Mouse (Mus musculus) embryonic facial prominence, embryonic 12.5 days (tissue): ENCODE data around the gene Maml2. TPM values are rescaled to one million over a fixed set of nuclear protein-coding genes. Genes with fewer than 3 reads are reported as not detected.
"Not testable (repeated sequence)": the region's sequence is repeated elsewhere in the genome, so short reads cannot be mapped to it uniquely, and the experiment has no call there.

ENCODE experiments used
- ATAC-seq: fragments of 200-750 bp; cut with Nextera tagmentation; 2 replicates; pipeline ENCODE4 v1.8.0; 2017; ENCODE audit not compliant: insufficient number of reproducible peaks, insufficient read depth, low FRiP score, low TSS enrichment
- H3K27ac ChIP-seq: fragments of 300-500 bp; sonication (generic); 2 replicates; pipeline ENCODE4 v1.5.1; 2016; ENCODE audit warnings: mild to moderate bottlenecking
- H3K27me3 ChIP-seq: fragments of 300-500 bp; sonication (generic); 2 replicates; pipeline ENCODE4 v1.6.1; 2016; ENCODE audit warnings: mild to moderate bottlenecking, moderate library complexity
- H3K36me3 ChIP-seq: fragments of 300-500 bp; sonication (generic); 2 replicates; pipeline ENCODE4 v1.6.1; 2016; ENCODE audit warnings: mild to moderate bottlenecking
- H3K4me1 ChIP-seq: fragments of 300-500 bp; sonication (generic); 2 replicates; pipeline ENCODE4 v1.6.1; 2016
- H3K4me2 ChIP-seq: fragments of 300-500 bp; sonication (generic); replicated peaks from 2 replicates; pipeline ENCODE4 v1.6.1; 2016; ENCODE audit warnings: mild to moderate bottlenecking, moderate library complexity
- H3K4me3 ChIP-seq: fragments of 300-500 bp; sonication (generic); 2 replicates; pipeline ENCODE4 v1.5.1; 2016; ENCODE audit warnings: mild to moderate bottlenecking
- H3K9ac ChIP-seq: fragments of 300-500 bp; sonication (generic); 2 replicates; pipeline ENCODE4 v1.6.1; 2016; ENCODE audit warnings: mild to moderate bottlenecking, moderate library complexity
- H3K9me3 ChIP-seq: fragments of 300-500 bp; sonication (generic); 2 replicates; pipeline ENCODE4 v1.6.1; 2016; ENCODE audit warnings: mild to moderate bottlenecking, moderate library complexity
- WGBS: fragments of 180-500 bp; shearing (Covaris S2); methylation state at CpG from one replicate; pipeline ENCODE4 v1.1.7; 2016; 5-methylcytosine and 5-hydroxymethylcytosine counted together
- polyA plus RNA-seq: library from polyadenylated mRNA; unstranded; fragments of >200 nt; fragmentation: Nextera tagmentation; extraction: Ambion mirVana; gene quantifications from 2 replicates; pipeline ENCODE4 v1.2.1, GENCODE M21; 2016

Maml2 gene
- polyA plus RNA-seq, 1 experiment from 2014 or later: 13.6 TPM

GRCm38 (mm10) chr9:13694293-13694692 lies 396.5 kb downstream of the Maml2 start:
- no peak for ATAC-seq
- no peak overlapping the region for H3K9ac ChIP-seq
- 81% methylated on average over 5 of the region's 5 CpGs for WGBS
- no peak overlapping the region for H3K4me3 ChIP-seq
- H3K4me1 ChIP-seq: no peaks in the 10 kb centered on the region
- H3K36me3 ChIP-seq: no peaks in the 10 kb centered on the region
- H3K9me3 ChIP-seq: no peaks in the 10 kb centered on the region
- no peak overlapping the region for H3K27ac ChIP-seq
- no peaks in the 10 kb centered on the region for H3K27me3 ChIP-seq
- H3K4me2 ChIP-seq: no peak overlapping the region

GRCm38 (mm10) chr9:13697041-13697811 lies 399.5 kb downstream of the Maml2 start:
- Histone ChIP-seq H3K4me3 (no peak overlapping the region), H3K9ac (no peak overlapping the region), H3K36me3 (no peaks in the 10 kb centered on the region), H3K4me2 (no peak overlapping the region), H3K27ac (no peak overlapping the region), H3K9me3 (no peaks in the 10 kb centered on the region), H3K27me3 (no peaks in the 10 kb centered on the region), H3K4me1 (no peaks in the 10 kb centered on the region)
- WGBS: 71% methylated on average over 4 of the region's 4 CpGs
- no peak for ATAC-seq

GRCm38 (mm10) chr9:13697869-13698268 lies 400.1 kb downstream of the Maml2 start:
- WGBS: 85% methylated on average over 4 of the region's 4 CpGs
- Histone ChIP-seq H3K9me3 (no peaks in the 10 kb centered on the region), H3K27me3 (no peaks in the 10 kb centered on the region), H3K4me1 (no peaks in the 10 kb centered on the region), H3K9ac (no peak overlapping the region), H3K4me3 (no peak overlapping the region), H3K4me2 (no peak overlapping the region), H3K36me3 (no peaks in the 10 kb centered on the region), H3K27ac (no peak overlapping the region)
- no peak for ATAC-seq

GRCm38 (mm10) chr9:13699061-13699780 lies 401.5 kb downstream of the Maml2 start:
- no peak for ATAC-seq
- no peak overlapping the region for H3K4me3 ChIP-seq
- H3K9ac ChIP-seq: no peak overlapping the region
- H3K27ac ChIP-seq: no peak overlapping the region
- H3K4me1 ChIP-seq: no peaks in the 10 kb centered on the region
- H3K4me2 ChIP-seq: no peak overlapping the region
- H3K27me3 ChIP-seq: no peaks in the 10 kb centered on the region
- H3K36me3 ChIP-seq: peaks cover 5% of the 10 kb centered on the region; the same call in 1 of the 2 replicates
- no peaks in the 10 kb centered on the region for H3K9me3 ChIP-seq
- WGBS: 41% methylated on average over 14 of the region's 14 CpGs

GRCm38 (mm10) chr9:13699781-13700116 lies 402.0 kb downstream of the Maml2 start:
- Histone ChIP-seq H3K27me3 (no peaks in the 10 kb centered on the region), H3K4me2 (no peak overlapping the region), H3K9me3 (no peaks in the 10 kb centered on the region), H3K27ac (no peak overlapping the region), H3K4me3 (no peak overlapping the region), H3K9ac (no peak overlapping the region), H3K4me1 (no peaks in the 10 kb centered on the region), H3K36me3 (peaks cover 5% of the 10 kb centered on the region; the same call in 1 of the 2 replicates)
- 72% methylated on average over 5 of the region's 5 CpGs for WGBS
- ATAC-seq: no peak

- no peak for ATAC-seq
- Histone ChIP-seq H3K4me3 (no peak overlapping the region), H3K4me2 (no peak overlapping the region), H3K9me3 (no peaks in the 10 kb centered on the region), H3K36me3 (peaks cover 15% of the 10 kb centered on the region; the same call in 1 of the 2 replicates), H3K4me1 (no peaks in the 10 kb centered on the region), H3K27ac (no peak overlapping the region), H3K9ac (no peak overlapping the region), H3K27me3 (no peaks in the 10 kb centered on the region)
- WGBS: 91% methylated on average over 12 of the region's 12 CpGs
Measured at GRCm38 (mm10) chr9:13701773-13702172, 404.0 kb downstream of the Maml2 start.

- H3K4me2 ChIP-seq: no peak overlapping the region
- no peak overlapping the region for H3K9ac ChIP-seq
- no peak overlapping the region for H3K27ac ChIP-seq
- peaks cover 15% of the 10 kb centered on the region; the same call in 1 of the 2 replicates for H3K36me3 ChIP-seq
- H3K27me3 ChIP-seq: no peaks in the 10 kb centered on the region
- ATAC-seq: no peak
- no peaks in the 10 kb centered on the region for H3K4me1 ChIP-seq
- WGBS: 85% methylated on average over 2 of the region's 2 CpGs
- H3K4me3 ChIP-seq: no peak overlapping the region
- no peaks in the 10 kb centered on the region for H3K9me3 ChIP-seq
Measured at GRCm38 (mm10) chr9:13703100-13703499, 405.3 kb downstream of the Maml2 start.

- ATAC-seq: no peak
- no peaks in the 10 kb centered on the region for H3K4me1 ChIP-seq
- H3K27ac ChIP-seq: no peak overlapping the region
- H3K9ac ChIP-seq: no peak overlapping the region
- H3K9me3 ChIP-seq: no peaks in the 10 kb centered on the region
- H3K4me3 ChIP-seq: no peak overlapping the region
- 53% methylated on average over 4 of the region's 4 CpGs for WGBS
- no peaks in the 10 kb centered on the region for H3K27me3 ChIP-seq
- H3K36me3 ChIP-seq: peaks cover 15% of the 10 kb centered on the region; the same call in 1 of the 2 replicates
- H3K4me2 ChIP-seq: no peak overlapping the region
Measured at GRCm38 (mm10) chr9:13704917-13705316, 407.2 kb downstream of the Maml2 start.

- no peaks in the 10 kb centered on the region for H3K4me1 ChIP-seq
- no peak for ATAC-seq
- no peak overlapping the region for H3K27ac ChIP-seq
- no peak overlapping the region for H3K9ac ChIP-seq
- no peak overlapping the region for H3K4me3 ChIP-seq
- H3K4me2 ChIP-seq: no peak overlapping the region
- H3K36me3 ChIP-seq: peaks cover 15% of the 10 kb centered on the region; the same call in 1 of the 2 replicates
- WGBS: 19% methylated on average over 3 of the region's 3 CpGs
- H3K9me3 ChIP-seq: no peaks in the 10 kb centered on the region
- H3K27me3 ChIP-seq: no peaks in the 10 kb centered on the region
Measured at GRCm38 (mm10) chr9:13707066-13707555, 409.4 kb downstream of the Maml2 start.

- H3K36me3 ChIP-seq: peaks cover 10% of the 10 kb centered on the region; the same call in 1 of the 2 replicates
- 92% methylated on average over 5 of the region's 5 CpGs for WGBS
- H3K9ac ChIP-seq: no peak overlapping the region
Measured at GRCm38 (mm10) chr9:13709436-13709835, 411.7 kb downstream of the Maml2 start.

GRCm38 (mm10) chr9:13715891-13716290 lies 418.1 kb downstream of the Maml2 start:
- not testable (repeated sequence) for ATAC-seq, H3K4me2 ChIP-seq, H3K4me3 ChIP-seq, H3K9me3 ChIP-seq, H3K27ac ChIP-seq, H3K4me1 ChIP-seq, H3K36me3 ChIP-seq, H3K9ac ChIP-seq, H3K27me3 ChIP-seq
- 72% methylated on average over 2 of the region's 2 CpGs for WGBS

More at GRCm38 (mm10) chr9:13709436-13709835, 411.7 kb downstream of the Maml2 start:
- no peaks in the 10 kb centered on the region for H3K27me3 ChIP-seq
- no peak overlapping the region for H3K4me2 ChIP-seq
- ATAC-seq: no peak
- H3K4me1 ChIP-seq: no peaks in the 10 kb centered on the region
- H3K27ac ChIP-seq: no peak overlapping the region
- no peaks in the 10 kb centered on the region for H3K9me3 ChIP-seq
- no peak overlapping the region for H3K4me3 ChIP-seq
